Mouse (Mus musculus) liver, embryonic 16.5 days (tissue): ENCODE data around the gene Rai14. TPM values are rescaled to one million over a fixed set of nuclear protein-coding genes. Genes with fewer than 3 reads are reported as not detected.

Source experiments
- ATAC-seq: fragments of 200-750 bp; cut with Nextera tagmentation; 2 replicates; pipeline ENCODE4 v1.8.0; 2017; ENCODE audit warnings: low read depth, mild to moderate bottlenecking, moderate number of reproducible peaks, moderate library complexity
- H3K27ac ChIP-seq: fragments of 300-500 bp; sonication (generic); 2 replicates; pipeline ENCODE4 v1.5.1; 2014; ENCODE audit warnings: mild to moderate bottlenecking, low read length
- H3K27me3 ChIP-seq: fragments of 300-500 bp; sonication (generic); 2 replicates; pipeline ENCODE4 v1.6.1; 2014; ENCODE audit warnings: low read depth, low read length, mixed read lengths; ENCODE audit not compliant: control insufficient read depth, insufficient read depth
- H3K36me3 ChIP-seq: fragments of 300-500 bp; sonication (generic); 2 replicates; pipeline ENCODE4 v1.6.1; 2014; ENCODE audit warnings: mild to moderate bottlenecking; ENCODE audit not compliant: control insufficient read depth, insufficient read depth
- H3K4me1 ChIP-seq: fragments of 300-500 bp; sonication (generic); 2 replicates; pipeline ENCODE4 v1.6.1; 2014; ENCODE audit warnings: low read depth, low read length, mixed read lengths; ENCODE audit not compliant: control insufficient read depth
- H3K4me2 ChIP-seq: fragments of 300-500 bp; sonication (generic); 2 replicates; pipeline ENCODE4 v1.6.1; 2014; ENCODE audit warnings: low read depth, low read length, mixed read lengths
- H3K4me3 ChIP-seq: fragments of 300-500 bp; sonication (generic); 2 replicates; pipeline ENCODE4 v1.5.1; 2014; ENCODE audit warnings: low read depth, mild to moderate bottlenecking, low read length
- H3K9ac ChIP-seq: fragments of 300-500 bp; sonication (generic); 2 replicates; pipeline ENCODE4 v1.6.1; 2014; ENCODE audit warnings: low read depth, low read length
- H3K9me3 ChIP-seq: fragments of 300-500 bp; sonication (generic); replicated peaks from 2 replicates; pipeline ENCODE4 v1.6.1; 2016; ENCODE audit warnings: low read length; ENCODE audit not compliant: control insufficient read depth
- WGBS: fragments of 180-500 bp; shearing (Covaris S2); extraction: QIAGEN DNeasy Blood & Tissue Kit; methylation state at CpG from one replicate; pipeline ENCODE4 v1.1.7; 2014; ENCODE audit not compliant: insufficient replicate concordance; 5-methylcytosine and 5-hydroxymethylcytosine counted together
- polyA plus RNA-seq: library from polyadenylated mRNA; unstranded; fragments of >200 nt; fragmentation: Nextera tagmentation; extraction: Ambion mirVana; gene quantifications from 2 replicates; pipeline ENCODE4 v1.2.1, GENCODE M21; 2015

The Rai14 gene
- polyA plus RNA-seq, 1 experiment from 2014 or later = 6.2 TPM

DNA sequence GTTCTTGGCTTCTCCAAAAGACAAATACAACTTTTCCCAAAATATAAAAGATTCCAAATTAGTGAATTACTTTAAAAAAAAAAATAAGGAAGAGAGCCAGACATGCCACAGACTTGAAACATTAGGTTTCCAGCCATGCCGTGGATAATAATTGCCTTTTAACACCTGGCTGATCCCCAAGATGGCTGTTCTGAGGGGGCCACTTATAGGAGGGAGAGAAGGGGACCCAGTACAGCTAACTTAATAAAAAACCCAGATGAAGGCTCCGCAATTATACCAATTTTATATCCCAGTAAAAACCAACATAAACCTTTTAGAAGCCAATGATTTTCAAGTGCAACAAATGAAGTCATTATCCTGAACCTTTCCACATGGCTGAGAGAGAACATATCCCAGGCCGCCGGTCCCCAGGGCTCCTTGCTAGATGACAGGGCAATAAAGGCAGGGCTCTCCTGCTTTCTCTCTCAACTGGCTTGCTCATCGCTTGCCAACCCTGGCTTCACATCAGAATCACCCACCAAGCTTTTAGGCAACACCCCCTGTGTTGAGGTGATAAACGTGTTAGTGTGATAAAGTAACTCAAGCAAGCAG is 105.8 kb downstream of the Rai14 start:
- H3K4me3 ChIP-seq = no peak overlapping the region
- H3K27me3 ChIP-seq = no peaks in the 10 kb centered on the region
- H3K27ac ChIP-seq = no peak overlapping the region
- 73% methylated on average over 6 of the region's 6 CpGs for WGBS
- H3K4me1 ChIP-seq = no peaks in the 10 kb centered on the region
- H3K4me2 ChIP-seq = no peak overlapping the region
- no peak for ATAC-seq
- no peak overlapping the region for H3K9ac ChIP-seq
- no peaks in the 10 kb centered on the region for H3K9me3 ChIP-seq
- H3K36me3 ChIP-seq = peaks cover 2% of the 10 kb centered on the region; the same call in 1 of the 2 replicates

DNA sequence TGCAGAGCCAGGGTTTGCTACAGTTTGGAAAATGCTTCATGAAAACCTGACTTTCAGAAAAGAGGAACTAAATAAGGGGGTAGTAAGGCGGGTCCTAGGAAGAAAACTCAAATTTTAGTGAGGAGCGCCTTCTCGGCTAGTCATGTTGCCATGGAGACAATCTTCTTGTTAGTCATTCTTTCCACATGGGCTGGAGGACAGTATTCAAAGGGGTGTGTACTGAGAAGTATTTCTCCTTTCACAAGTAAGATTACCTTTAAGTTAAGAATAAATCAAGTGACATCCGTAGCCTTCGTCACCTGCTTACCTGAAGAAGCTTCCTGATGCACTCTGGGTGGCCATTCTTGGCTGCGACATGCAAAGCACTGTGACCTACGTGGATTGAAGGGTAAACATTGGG is 115.0 kb downstream of the Rai14 start:
- H3K4me3 ChIP-seq = no peak overlapping the region
- no peaks in the 10 kb centered on the region for H3K9me3 ChIP-seq
- H3K4me2 ChIP-seq = no peak overlapping the region
- no peak for ATAC-seq
- H3K27ac ChIP-seq = no peak overlapping the region
- H3K27me3 ChIP-seq = no peaks in the 10 kb centered on the region
- no peak overlapping the region for H3K9ac ChIP-seq
- H3K4me1 ChIP-seq = no peaks in the 10 kb centered on the region
- H3K36me3 ChIP-seq = no peaks in the 10 kb centered on the region; the same call in 1 of the 2 replicates
- 52% methylated on average over 7 of the region's 7 CpGs for WGBS

DNA sequence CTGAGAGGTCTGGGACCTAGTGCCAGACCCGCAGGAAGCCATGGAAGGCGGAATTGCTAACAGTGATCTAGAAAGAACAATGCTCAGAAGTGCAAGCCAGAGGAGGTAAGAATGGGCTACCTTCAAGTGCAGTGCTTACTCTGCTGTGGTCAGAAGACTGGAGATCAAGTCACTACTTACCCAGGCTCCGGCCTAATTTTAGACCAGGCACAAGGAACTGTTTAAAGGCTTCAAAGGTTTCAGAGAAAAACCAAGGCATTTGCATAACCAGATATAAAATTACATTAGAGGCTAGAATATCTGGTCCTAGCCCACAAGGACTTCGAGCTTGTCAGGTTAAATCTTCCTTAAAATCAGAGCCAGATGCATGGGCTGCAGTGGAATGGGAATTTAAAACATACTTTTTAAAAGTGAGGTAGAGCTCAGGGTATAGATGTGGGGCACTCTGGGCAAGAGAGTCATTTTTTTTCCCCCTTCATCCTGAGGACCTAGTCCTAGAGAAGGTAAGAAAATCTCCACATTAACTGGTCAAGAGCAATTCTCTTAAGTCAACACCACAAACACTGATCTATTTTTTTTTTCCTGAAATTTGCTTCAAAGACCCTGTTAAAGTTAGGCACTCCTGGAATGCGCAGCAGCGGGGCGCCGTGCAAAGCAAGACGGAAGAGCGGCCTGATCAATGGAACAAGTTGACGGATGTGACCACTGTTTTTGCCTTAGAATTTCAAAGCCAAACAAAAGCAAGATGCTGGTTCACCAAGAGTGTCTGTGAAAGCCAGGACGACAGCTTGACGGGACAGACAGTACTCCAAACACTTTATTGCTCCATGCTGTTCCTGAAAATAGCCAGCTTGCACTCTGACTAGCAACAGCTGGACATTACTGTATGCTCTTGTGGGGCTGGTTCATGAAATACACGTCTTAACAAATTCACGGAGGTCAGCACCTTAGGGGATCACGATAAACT is 115.9 kb downstream of the Rai14 start:
- H3K4me2 ChIP-seq = no peak overlapping the region
- H3K4me3 ChIP-seq = no peak overlapping the region
- 67% methylated on average over 16 of the region's 16 CpGs for WGBS
- no peak overlapping the region for H3K27ac ChIP-seq
- no peak overlapping the region for H3K9ac ChIP-seq
- ATAC-seq = no peak
- H3K36me3 ChIP-seq = no peaks in the 10 kb centered on the region
- no peaks in the 10 kb centered on the region for H3K4me1 ChIP-seq
- H3K27me3 ChIP-seq = no peaks in the 10 kb centered on the region
- no peaks in the 10 kb centered on the region for H3K9me3 ChIP-seq

DNA sequence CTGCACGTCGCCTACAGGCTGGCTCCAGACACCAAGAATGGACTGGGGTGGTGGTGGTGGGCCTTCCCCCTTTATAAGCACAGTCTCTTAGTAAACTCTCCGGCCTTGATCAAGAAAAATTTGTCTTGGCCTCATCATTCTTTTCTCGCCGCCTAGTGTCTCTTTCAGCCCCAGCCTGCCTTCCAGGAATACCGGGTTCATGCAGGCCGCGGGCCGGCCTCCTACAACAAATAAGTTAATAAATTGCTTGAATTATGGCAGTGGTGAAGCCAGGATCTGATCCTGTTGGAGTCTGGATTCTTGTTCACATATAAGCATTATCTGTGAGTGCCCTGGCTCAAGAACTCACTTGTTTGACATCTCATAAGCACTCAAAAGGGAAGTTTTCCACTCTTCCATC is 117.6 kb downstream of the Rai14 start:
- WGBS = 75% methylated on average over 9 of the region's 9 CpGs
- no peaks in the 10 kb centered on the region for H3K27me3 ChIP-seq
- H3K9me3 ChIP-seq = no peaks in the 10 kb centered on the region
- H3K4me2 ChIP-seq = no peak overlapping the region
- no peak overlapping the region for H3K9ac ChIP-seq
- H3K27ac ChIP-seq = no peak overlapping the region
- H3K4me1 ChIP-seq = no peaks in the 10 kb centered on the region
- H3K4me3 ChIP-seq = no peak overlapping the region
- no peaks in the 10 kb centered on the region for H3K36me3 ChIP-seq
- ATAC-seq = no peak

DNA sequence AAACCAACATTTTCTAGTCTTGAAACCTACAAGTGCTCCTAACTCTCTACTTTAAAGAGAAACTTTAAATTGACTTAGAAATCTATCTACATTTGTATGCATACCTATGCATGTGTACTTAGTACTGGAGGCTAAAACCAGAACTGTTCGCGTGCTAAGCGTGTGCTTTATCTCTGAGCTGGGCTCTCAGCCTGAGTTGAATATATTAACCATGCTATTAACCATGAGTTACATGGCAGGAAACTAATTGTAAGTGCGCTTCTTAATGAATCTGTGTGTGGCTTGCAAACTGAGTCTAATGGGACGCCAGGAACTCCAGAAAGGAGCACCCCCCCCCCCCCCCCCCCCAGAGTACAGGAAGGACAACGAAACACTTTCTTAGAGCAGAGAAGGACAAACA is 119.0 kb downstream of the Rai14 start:
- 74% methylated on average over 5 of the region's 6 CpGs for WGBS
- H3K4me3 ChIP-seq = no peak overlapping the region
- no peak overlapping the region for H3K27ac ChIP-seq
- no peaks in the 10 kb centered on the region for H3K4me1 ChIP-seq
- no peaks in the 10 kb centered on the region for H3K36me3 ChIP-seq
- H3K4me2 ChIP-seq = no peak overlapping the region
- no peaks in the 10 kb centered on the region for H3K9me3 ChIP-seq
- no peaks in the 10 kb centered on the region for H3K27me3 ChIP-seq
- ATAC-seq = no peak
- no peak overlapping the region for H3K9ac ChIP-seq

DNA sequence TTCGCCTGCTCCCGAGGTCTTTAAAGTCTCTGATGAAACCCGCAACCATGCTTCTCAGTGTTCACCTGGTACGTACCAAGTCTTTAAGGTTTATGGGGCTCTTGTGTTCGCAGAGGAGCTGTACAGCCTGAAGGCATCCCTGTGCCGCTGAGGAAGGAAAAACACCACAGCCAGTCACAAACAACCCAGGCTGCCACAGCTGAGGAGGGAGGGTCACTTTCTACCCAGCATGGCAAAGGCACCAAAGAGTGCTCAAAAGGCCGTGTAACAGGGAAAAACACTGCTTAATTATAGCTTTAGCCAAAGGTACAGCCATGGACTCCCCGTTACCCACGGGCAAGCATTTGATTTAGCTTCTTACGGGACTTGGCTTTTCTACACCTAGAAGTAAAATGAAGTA is 119.5 kb downstream of the Rai14 start:
- no peak overlapping the region for H3K4me2 ChIP-seq
- 71% methylated on average over 10 of the region's 10 CpGs for WGBS
- no peak overlapping the region for H3K4me3 ChIP-seq
- no peak overlapping the region for H3K27ac ChIP-seq
- H3K27me3 ChIP-seq = no peaks in the 10 kb centered on the region
- H3K9me3 ChIP-seq = no peaks in the 10 kb centered on the region
- no peak overlapping the region for H3K9ac ChIP-seq
- ATAC-seq = no peak
- no peaks in the 10 kb centered on the region for H3K4me1 ChIP-seq
- no peaks in the 10 kb centered on the region for H3K36me3 ChIP-seq

DNA sequence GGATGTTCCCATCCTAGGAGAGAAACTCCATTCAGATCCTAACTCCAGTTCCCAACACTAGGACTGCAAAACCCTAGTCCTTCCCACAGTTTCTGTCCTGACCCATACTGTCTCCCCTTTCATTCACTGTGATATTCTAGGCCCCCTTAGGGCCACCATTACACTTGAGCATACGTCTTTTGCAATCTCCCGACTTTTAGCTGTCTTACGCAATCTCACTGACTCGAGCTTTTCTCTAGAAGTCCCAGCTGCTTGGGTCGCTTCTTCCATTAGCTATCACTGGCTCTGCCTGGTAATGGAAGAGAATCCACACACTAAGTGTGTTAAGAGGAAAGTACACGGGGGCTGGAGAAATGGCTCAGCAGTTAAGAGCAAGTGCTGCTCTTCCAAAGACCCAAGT is 121.3 kb downstream of the Rai14 start:
- no peak overlapping the region for H3K27ac ChIP-seq
- WGBS = 47% methylated on average over 6 of the region's 6 CpGs
- no peak overlapping the region for H3K9ac ChIP-seq
- no peaks in the 10 kb centered on the region for H3K4me1 ChIP-seq
- no peaks in the 10 kb centered on the region for H3K36me3 ChIP-seq
- H3K9me3 ChIP-seq = no peaks in the 10 kb centered on the region
- no peaks in the 10 kb centered on the region for H3K27me3 ChIP-seq
- no peak for ATAC-seq
- H3K4me3 ChIP-seq = no peak overlapping the region
- no peak overlapping the region for H3K4me2 ChIP-seq

DNA sequence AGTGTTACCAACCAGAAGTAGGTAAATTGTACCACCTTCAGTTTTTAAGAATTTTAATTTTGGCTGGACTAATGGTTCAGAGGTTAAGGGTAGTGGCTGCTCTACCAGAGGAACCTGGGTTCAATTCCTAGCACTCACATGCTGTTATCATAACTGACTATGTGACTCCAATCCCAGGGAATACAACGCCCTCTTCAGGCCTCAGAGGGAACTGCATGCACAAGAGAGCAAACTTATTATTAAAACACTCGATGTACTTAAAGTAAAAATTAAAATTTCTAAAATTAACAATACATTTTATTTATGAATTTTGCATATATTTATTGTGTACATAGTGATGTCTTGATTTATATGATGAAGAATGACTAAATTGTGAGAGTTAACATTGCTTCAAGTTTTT is 127.9 kb downstream of the Rai14 start:
- Histone ChIP-seq H3K4me3 (no peak overlapping the region), H3K4me2 (no peak overlapping the region), H3K9me3 (no peaks in the 10 kb centered on the region), H3K27ac (no peak overlapping the region), H3K9ac (no peak overlapping the region), H3K36me3 (no peaks in the 10 kb centered on the region), H3K27me3 (no peaks in the 10 kb centered on the region), H3K4me1 (no peaks in the 10 kb centered on the region)
- 52% methylated on average over 2 of the region's 2 CpGs for WGBS
- ATAC-seq = no peak
